28 mouse cellular contexts compared by ENCODE assay signal in the genomic region with DNA sequence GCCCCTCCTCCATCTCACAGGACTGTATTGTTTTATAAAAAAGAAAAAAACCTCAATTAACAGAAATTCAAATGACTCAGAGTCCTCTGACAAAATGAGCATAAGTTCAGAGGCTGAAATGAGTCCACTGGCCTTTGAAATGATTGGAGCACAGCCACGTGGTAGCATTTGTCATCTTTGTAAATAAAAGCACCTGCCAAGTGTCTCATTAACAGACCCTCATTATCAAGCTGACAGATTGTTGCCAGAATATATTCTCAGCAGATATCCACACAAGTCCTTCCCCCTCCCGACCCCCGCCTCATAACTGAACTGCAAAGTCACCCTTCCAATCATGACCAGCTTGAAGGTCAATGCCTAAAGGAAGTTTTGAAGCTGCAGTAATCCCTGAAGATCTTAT. TPM values are rescaled to one million over a fixed set of nuclear protein-coding genes. Genes with fewer than 3 reads are reported as not detected.
A peak's percentile ranks its signal among the peaks of the same experiment; 100 is the strongest.
DNase-seq lines count a peak whose midpoint lies in the region; TF ChIP-seq lines count a peak whose summit lies in the region.
"Had no signal": no experiment of that assay in that cellular context is flagged by ENCODE, and none has a peak within 500 bp of the region (broad histone marks: within the 10 kb centered on the region; RNA-seq: fewer than 3 reads in every experiment).

No protein-coding gene starts in this region.

- H3K4me3 ChIP-seq in heart, adult 2 months: no peak overlapping the region
- H3K4me3 ChIP-seq: erythroblast, embryonic 14.5 days; gastrocnemius, adult 2 months; heart, embryonic 13.5 days; limb, embryonic 13.5 days; lung, embryonic 15.5 days; midbrain, embryonic 12.5 days; neural tube, embryonic 15.5 days had no signal

- no peak for TF ChIP-seq EP300 in heart, adult 2 months (IDR thresholded peaks at IDR 0.05; ENCODE audit: insufficient read depth, low read depth, low read length)

- H3K4me1 ChIP-seq in heart, adult 2 months (ENCODE audit: control insufficient read depth, insufficient read depth, low read length): no peaks in the 10 kb centered on the region
- H3K4me1 ChIP-seq: heart, embryonic 13.5 days; limb, embryonic 13.5 days; lung, embryonic 15.5 days; neural tube, embryonic 15.5 days had no signal

- DNase-seq in adrenal gland, adult 2 months: peak; percentile 3
- no peak for DNase-seq in adrenal gland, postnatal 10 days
- peak; percentile 55 for DNase-seq in heart, adult 11 months
- no peak for DNase-seq in heart, adult 2 months
- peak; percentile 44 for DNase-seq in retina, postnatal 1 day
- no peak for DNase-seq in retina, embryonic 14.5 days (ENCODE audit: low spot score)
- DNase-seq in lung, postnatal 4 days: no peak
- no peak for DNase-seq in T-cell, adult 2 months (ENCODE audit: low spot score)
- DNase-seq: adrenal gland, adult 8-10 months; cerebellum, adult 11-12 months; cerebellum, adult 9-11 months; gastrocnemius, adult 2 months; gastrocnemius, postnatal 36 days; heart, postnatal 10 days; kidney, adult 8-10 months; kidney, postnatal 4 days; right cerebral cortex, adult 18-20 months; right cerebral cortex, postnatal 4 days; thymus, adult 2 months; thymus, postnatal 36 days had no signal

- no peaks in the 10 kb centered on the region for H3K79me2 ChIP-seq in heart, adult 2 months (replicated peaks; ENCODE audit: control insufficient read depth, insufficient read depth, low read length)

- no peak overlapping the region for H3K27ac ChIP-seq in heart, adult 2 months
- H3K27ac ChIP-seq: gastrocnemius, adult 2 months; heart, embryonic 13.5 days; kidney, postnatal 0 days; limb, embryonic 13.5 days; lung, embryonic 15.5 days; midbrain, embryonic 12.5 days; neural tube, embryonic 15.5 days had no signal

- no peak overlapping the region for H3K9ac ChIP-seq in heart, adult 2 months (ENCODE audit: low read depth, low read length)
- H3K9ac ChIP-seq: heart, embryonic 13.5 days; limb, embryonic 13.5 days; lung, embryonic 15.5 days; midbrain, embryonic 12.5 days; neural tube, embryonic 15.5 days had no signal

- 64% methylated on average over 3 of the region's 3 CpGs for WGBS in heart, adult 2 months

- H3K27me3 ChIP-seq in heart, adult 2 months (ENCODE audit: control insufficient read depth, insufficient read depth, low read length): no peaks in the 10 kb centered on the region
- H3K27me3 ChIP-seq: heart, embryonic 13.5 days; lung, embryonic 15.5 days; neural tube, embryonic 15.5 days had no signal

- no peaks in the 10 kb centered on the region for H3K36me3 ChIP-seq in heart, adult 2 months (ENCODE audit: control insufficient read depth, insufficient read depth, low read length)
- H3K36me3 ChIP-seq: G1E; heart, embryonic 13.5 days; limb, embryonic 13.5 days; lung, embryonic 15.5 days; midbrain, embryonic 12.5 days; neural tube, embryonic 15.5 days had no signal

- TF ChIP-seq POLR2A in heart, adult 2 months (IDR thresholded peaks at IDR 0.05; ENCODE audit: insufficient read depth, low read depth, low read length): no peak

- no peak for TF ChIP-seq CTCF in heart, adult 2 months (IDR thresholded peaks at IDR 0.05)

- intact Hi-C loops in heart, adult 2 months (cut with DNase I): no loop called here

RNA-seq across cellular contexts. Expression of gene Dock2, which starts 49.7 kb away (rescaled TPM):
- 1 to 10 TPM; 3.7 to 4.1 TPM for total RNA-seq in adrenal gland, adult 2 months (2021)
- 0.75 and 0.97 TPM in 2 replicates for polyA plus RNA-seq in adrenal gland, adult 2 months (2012; rRNA removed)
- 1 to 10 TPM; 6.4 to 8.1 TPM for total RNA-seq in adrenal gland, postnatal 10 days (2021)
- total RNA-seq in heart, adult 2 months (2021): 1 to 10 TPM; 2.3 to 3.4 TPM
- 1.4 and 1.7 TPM in 2 replicates for polyA plus RNA-seq in heart, adult 2 months (2012; rRNA removed)

Comparison
In these comparisons a context has a peak if more than half of its experiments do, and no peak if none do; other contexts are left out.
1. DNase-seq: peak in adrenal gland, adult 2 months (single experiment), heart, adult 11 months (single experiment) and retina, postnatal 1 day (single experiment); none in adrenal gland, postnatal 10 days (single experiment), heart, adult 2 months (0 of 2), retina, embryonic 14.5 days (single experiment), lung, postnatal 4 days (0 of 2) and T-cell, adult 2 months (single experiment).